Mouse (Mus musculus): ENCODE measurements at regions not wholly inside any gene's neighbourhood (a gene's known extent, or its start where the extent isn't known, plus 50 kb on each side); places are given as distances from the start of the nearest gene placed in this dataset.
A peak's percentile ranks its signal among the peaks of the same experiment; 100 is the strongest.

DNA sequence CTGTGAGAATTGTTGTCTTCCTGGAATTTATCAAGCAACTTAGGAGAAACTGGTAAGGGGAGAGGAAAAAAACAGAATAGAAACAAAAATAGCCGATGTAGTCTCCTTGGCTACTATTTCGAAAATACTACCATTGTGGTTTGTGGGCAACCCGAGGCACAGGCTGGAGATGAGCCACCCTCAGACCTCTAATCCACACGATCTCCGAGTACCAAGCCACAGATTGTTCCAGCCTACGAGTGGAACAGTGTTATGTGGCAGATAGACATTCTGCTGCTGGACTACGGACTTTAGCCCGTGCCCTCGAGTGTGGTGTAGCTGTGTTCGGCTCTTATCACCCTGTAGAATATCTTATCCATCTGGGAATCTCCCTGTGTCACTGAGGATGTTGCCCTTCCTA, 70.3 kb upstream of the Foxn3 start:
- Histone ChIP-seq H3K4me1 (peaks cover 40% of the 10 kb centered on the region), H3K27me3 (replicated peaks) (peaks cover 32% of the 10 kb centered on the region), H3K9me3 (peaks cover 16% of the 10 kb centered on the region), H3K4me3 (replicated peaks) (peak overlapping the region; percentile 66), H3K36me3 (replicated peaks; ENCODE audit: low read length) (peaks cover 7% of the 10 kb centered on the region)
- TF ChIP-seq FLI1 (IDR thresholded peaks at IDR 0.05; ENCODE audit: low read length) (no peak), GATA1 (IDR thresholded peaks at IDR 0.05; ENCODE audit: borderline replicate concordance, low read length) (no peak)

DNA sequence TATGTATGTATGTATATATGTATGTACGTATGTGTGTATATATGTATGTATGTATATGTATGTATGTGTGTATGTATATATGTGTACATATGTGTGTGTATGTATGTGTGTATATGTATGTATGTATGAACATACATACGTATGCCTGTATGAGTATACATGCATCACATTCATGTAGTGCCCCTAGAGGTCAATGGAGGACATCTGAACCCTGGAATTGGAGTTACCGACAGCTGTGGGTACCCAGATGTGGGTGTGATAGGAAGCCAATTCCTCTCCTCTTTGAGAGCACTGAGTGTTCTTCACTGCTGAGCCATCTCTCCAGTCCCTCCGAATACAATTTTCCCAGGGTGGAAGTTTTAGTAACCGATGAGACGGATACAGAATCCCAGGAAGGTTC, 69.6 kb upstream of the Foxn3 start:
- H3K36me3 ChIP-seq (replicated peaks; ENCODE audit: low read length) = peaks cover 7% of the 10 kb centered on the region
- no peak overlapping the region for H3K4me3 ChIP-seq (replicated peaks)
- H3K9me3 ChIP-seq = peaks cover 16% of the 10 kb centered on the region
- peaks cover 37% of the 10 kb centered on the region for H3K27me3 ChIP-seq (replicated peaks)
- H3K4me1 ChIP-seq = peaks cover 40% of the 10 kb centered on the region
- TF ChIP-seq GATA1 (IDR thresholded peaks at IDR 0.05; ENCODE audit: borderline replicate concordance, low read length) (no peak), FLI1 (IDR thresholded peaks at IDR 0.05; ENCODE audit: low read length) (no peak)

DNA sequence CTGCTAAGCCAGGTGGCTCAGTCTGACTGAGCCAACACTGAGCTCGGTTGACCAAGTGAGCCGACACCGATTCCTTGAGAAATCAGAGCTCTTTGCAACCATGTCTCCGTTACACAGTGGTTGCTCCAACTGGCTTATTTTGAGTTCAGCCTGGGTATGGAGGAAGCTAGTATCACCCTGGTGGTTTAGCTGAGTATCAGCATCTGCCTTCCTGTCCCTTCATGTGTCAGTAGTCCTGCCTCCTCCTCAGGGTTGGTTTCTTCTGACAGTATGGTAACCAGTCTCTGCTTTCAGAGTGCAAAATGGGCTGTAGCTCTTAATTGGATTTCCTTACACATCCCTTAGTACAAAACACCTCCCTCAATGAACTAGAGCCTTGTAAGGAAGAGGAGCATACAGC, 66.2 kb upstream of the Foxn3 start:
- Histone ChIP-seq H3K4me1 (peaks cover 43% of the 10 kb centered on the region), H3K9me3 (no peaks in the 10 kb centered on the region), H3K36me3 (replicated peaks; ENCODE audit: low read length) (no peaks in the 10 kb centered on the region), H3K4me3 (replicated peaks) (no peak overlapping the region), H3K27me3 (replicated peaks) (peaks cover 50% of the 10 kb centered on the region)
- TF ChIP-seq FLI1 (IDR thresholded peaks at IDR 0.05; ENCODE audit: low read length) (no peak), GATA1 (IDR thresholded peaks at IDR 0.05; ENCODE audit: borderline replicate concordance, low read length) (no peak)

DNA sequence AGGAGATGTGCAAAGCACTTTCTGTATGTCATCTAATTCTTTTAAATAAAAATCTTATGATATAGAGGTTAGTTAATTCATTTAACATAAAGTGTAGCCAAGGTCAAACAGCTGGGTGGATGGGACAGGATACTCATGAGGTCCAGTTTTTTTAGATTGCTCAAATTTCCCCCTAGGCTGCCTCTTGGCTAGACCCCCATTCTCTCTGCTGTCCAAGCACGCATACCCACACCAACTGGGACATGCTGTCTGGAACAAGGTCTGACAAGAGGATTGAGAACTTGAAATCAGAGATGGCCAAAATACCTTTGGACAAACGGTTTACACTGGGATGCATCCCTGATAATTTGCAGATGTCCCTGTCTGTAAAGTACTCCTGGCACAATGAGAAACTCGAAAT, 65.0 kb upstream of the Foxn3 start:
- no peaks in the 10 kb centered on the region for H3K36me3 ChIP-seq (replicated peaks; ENCODE audit: low read length)
- peaks cover 35% of the 10 kb centered on the region for H3K4me1 ChIP-seq
- no peak for TF ChIP-seq FLI1 (IDR thresholded peaks at IDR 0.05; ENCODE audit: low read length)
- no peak for TF ChIP-seq GATA1 (IDR thresholded peaks at IDR 0.05; ENCODE audit: borderline replicate concordance, low read length)
- peaks cover 52% of the 10 kb centered on the region for H3K27me3 ChIP-seq (replicated peaks)
- peak overlapping the region; percentile 92 for H3K4me3 ChIP-seq (replicated peaks)
- H3K9me3 ChIP-seq = no peaks in the 10 kb centered on the region

DNA sequence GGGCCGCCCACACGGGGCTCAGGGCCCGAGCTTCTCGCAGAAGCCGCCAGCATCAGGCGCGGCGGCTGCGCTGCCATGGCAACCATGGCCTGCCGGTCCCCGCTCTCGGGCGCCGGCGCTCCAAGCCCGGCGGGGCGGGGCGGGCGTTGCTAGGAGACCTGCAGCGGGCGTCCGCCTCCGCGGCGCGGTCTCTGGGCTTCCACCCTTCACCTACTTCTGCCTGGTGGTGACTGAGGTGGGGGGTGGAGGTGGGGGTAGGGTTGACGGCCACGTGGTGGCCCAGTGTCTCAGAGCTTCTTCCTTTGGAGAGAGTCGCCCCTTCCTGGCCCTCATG, 64.5 kb upstream of the Foxn3 start:
- Histone ChIP-seq H3K4me1 (peaks cover 31% of the 10 kb centered on the region), H3K36me3 (replicated peaks; ENCODE audit: low read length) (no peaks in the 10 kb centered on the region), H3K9me3 (no peaks in the 10 kb centered on the region), H3K4me3 (replicated peaks) (peak overlapping the region; percentile 92), H3K27me3 (replicated peaks) (peaks cover 57% of the 10 kb centered on the region)
- no peak for TF ChIP-seq GATA1 (IDR thresholded peaks at IDR 0.05; ENCODE audit: borderline replicate concordance, low read length)
- no peak for TF ChIP-seq FLI1 (IDR thresholded peaks at IDR 0.05; ENCODE audit: low read length)

DNA sequence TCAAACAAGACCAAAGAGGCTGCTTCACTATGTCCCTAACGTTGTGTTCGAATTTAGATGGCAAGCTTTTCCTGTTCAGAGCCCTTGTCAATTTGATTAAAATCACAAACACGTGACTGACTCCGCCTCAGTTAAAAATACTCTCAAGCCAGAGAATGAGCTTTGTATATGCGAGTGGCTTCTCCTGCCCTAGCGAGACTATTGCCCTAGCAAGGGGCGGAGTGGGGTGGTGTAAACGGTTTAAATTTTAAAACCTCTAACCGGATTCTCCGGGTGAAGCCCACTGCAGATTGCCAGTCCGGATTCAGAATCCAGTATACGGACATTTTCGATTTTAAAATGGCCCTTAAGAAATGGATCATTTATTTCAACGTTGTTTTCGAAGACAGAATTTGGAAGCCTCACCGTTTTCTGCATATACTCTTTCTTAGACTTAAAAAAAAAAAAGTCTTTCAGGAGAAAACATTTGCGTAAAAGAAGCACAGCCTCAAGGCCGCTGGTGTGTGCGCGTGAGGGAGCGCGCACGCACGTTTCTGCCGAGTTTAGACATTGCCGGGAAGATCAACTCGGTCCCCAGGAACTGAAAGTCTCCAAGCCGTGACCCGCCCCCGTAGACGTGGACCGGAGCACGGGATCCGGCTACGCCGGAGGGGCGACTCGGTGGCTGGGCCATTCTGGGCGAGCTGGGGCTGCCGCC, 64.0 kb upstream of the Foxn3 start:
- Histone ChIP-seq H3K27me3 (replicated peaks) (peaks cover 56% of the 10 kb centered on the region), H3K4me1 (peaks cover 31% of the 10 kb centered on the region), H3K36me3 (replicated peaks; ENCODE audit: low read length) (no peaks in the 10 kb centered on the region), H3K9me3 (no peaks in the 10 kb centered on the region), H3K4me3 (replicated peaks) (peak overlapping the region; percentile 92)
- TF ChIP-seq FLI1 (IDR thresholded peaks at IDR 0.05; ENCODE audit: low read length) (no peak), GATA1 (IDR thresholded peaks at IDR 0.05; ENCODE audit: borderline replicate concordance, low read length) (no peak)

DNA sequence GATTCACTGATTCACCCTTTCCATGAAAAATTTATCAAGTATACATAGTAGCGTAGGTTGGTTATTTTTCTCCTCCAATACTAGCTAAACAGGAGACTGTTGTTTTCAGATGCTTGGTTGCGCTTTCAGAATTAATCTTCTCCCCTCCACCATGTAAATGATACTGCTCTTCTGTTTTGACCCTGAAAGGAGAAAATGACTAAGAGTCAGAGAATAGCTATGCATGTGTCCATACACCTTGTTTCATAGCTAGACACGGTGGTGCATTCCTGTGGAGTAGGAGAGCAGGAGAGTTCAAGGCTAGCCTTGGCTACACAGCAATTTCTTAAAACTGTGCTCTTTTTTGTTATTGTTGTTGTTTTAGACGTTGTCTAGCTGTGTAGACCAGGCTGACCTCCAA, 62.8 kb upstream of the Foxn3 start:
- Histone ChIP-seq H3K27me3 (replicated peaks) (peaks cover 49% of the 10 kb centered on the region), H3K36me3 (replicated peaks; ENCODE audit: low read length) (no peaks in the 10 kb centered on the region), H3K4me3 (replicated peaks) (no peak overlapping the region), H3K9me3 (peaks cover 7% of the 10 kb centered on the region), H3K4me1 (peaks cover 31% of the 10 kb centered on the region)
- no peak for TF ChIP-seq GATA1 (IDR thresholded peaks at IDR 0.05; ENCODE audit: borderline replicate concordance, low read length)
- TF ChIP-seq FLI1 (IDR thresholded peaks at IDR 0.05; ENCODE audit: low read length) = no peak

DNA sequence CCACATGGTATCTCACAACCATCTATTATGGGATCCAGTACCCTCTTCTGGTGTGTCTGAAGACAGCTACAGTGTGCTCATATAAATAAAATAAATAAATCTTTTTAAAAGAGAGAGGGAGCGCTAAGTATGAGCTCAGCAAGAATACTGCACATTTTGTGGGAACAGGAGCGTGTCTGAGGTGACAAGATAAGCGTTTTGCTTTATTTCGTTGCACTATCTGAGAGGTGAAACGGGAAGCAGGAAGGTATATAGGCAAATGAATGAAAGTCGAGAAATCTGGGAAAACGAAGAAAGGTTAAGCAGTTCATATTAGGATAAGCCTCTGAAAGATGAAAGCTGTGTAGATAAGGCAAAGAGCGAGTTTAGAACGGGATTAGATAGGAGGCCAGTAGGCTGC, 61.7 kb upstream of the Foxn3 start:
- TF ChIP-seq FLI1 (IDR thresholded peaks at IDR 0.05; ENCODE audit: low read length) = no peak
- TF ChIP-seq GATA1 (IDR thresholded peaks at IDR 0.05; ENCODE audit: borderline replicate concordance, low read length) = no peak

DNA sequence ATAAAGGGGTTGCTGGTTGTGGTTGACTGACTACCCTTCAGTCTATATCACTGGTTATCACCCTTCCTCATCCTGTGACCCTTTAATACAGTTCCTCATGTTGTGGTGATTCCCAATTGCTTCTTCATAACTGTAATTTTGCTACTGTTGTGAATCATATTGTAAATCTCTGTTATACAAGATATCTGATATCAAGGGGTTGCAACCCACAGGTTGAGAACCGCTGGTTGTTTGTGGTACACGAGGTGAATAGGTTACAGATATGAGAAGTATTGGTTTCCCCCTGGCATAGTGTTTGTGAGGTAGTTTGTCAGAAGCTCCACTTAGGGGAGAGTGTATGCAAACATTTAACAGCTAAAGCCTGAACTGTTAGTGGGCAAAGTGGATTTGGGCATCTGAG, 58.9 kb upstream of the Foxn3 start:
- peaks cover 24% of the 10 kb centered on the region for H3K27me3 ChIP-seq (replicated peaks)
- peaks cover 3% of the 10 kb centered on the region; the same call in 1 of the 2 replicates for H3K4me1 ChIP-seq
- no peak for TF ChIP-seq FLI1 (IDR thresholded peaks at IDR 0.05; ENCODE audit: low read length)
- TF ChIP-seq GATA1 (IDR thresholded peaks at IDR 0.05; ENCODE audit: borderline replicate concordance, low read length) = no peak
- no peaks in the 10 kb centered on the region for H3K36me3 ChIP-seq (replicated peaks; ENCODE audit: low read length)
- peaks cover 10% of the 10 kb centered on the region for H3K9me3 ChIP-seq
- H3K4me3 ChIP-seq (replicated peaks) = no peak overlapping the region

More for the DNA sequence above, 61.7 kb upstream of the Foxn3 start:
- H3K36me3 ChIP-seq (replicated peaks; ENCODE audit: low read length) = no peaks in the 10 kb centered on the region
- H3K9me3 ChIP-seq = peaks cover 7% of the 10 kb centered on the region
- peaks cover 29% of the 10 kb centered on the region for H3K4me1 ChIP-seq
- no peak overlapping the region for H3K4me3 ChIP-seq (replicated peaks)
- H3K27me3 ChIP-seq (replicated peaks) = peaks cover 42% of the 10 kb centered on the region

DNA sequence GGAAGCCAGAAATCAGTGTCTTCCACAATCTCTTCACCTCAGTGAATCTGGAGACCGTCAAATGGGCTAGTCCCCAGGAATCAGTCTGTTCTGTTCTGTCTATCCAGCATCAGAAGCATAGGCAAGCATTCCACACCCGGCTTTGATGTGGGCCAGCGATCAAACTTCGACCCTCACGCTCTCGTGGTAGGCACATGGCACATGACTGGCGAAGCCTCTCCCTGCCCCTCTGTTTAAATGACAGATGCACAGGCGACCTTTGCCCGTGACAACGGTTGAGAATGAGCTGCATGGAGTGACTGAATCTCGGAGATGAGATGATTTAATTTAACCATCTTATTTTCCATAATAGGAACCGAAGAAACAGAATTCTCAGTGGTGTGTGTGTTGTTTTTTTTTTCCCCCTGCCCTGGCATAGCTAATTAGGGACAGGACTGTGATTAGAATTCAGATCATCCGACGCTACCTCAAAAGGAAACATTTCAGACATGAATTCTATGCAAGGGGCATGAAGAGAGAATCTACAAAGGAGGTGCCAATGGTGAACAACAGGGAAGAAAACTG, 53.9 kb upstream of the Foxn3 start:
- TF ChIP-seq FLI1 (IDR thresholded peaks at IDR 0.05; ENCODE audit: low read length) (no peak), GATA1 (IDR thresholded peaks at IDR 0.05; ENCODE audit: borderline replicate concordance, low read length) (no peak)

More for the DNA sequence above, 53.9 kb upstream of the Foxn3 start:
- Histone ChIP-seq H3K9me3 (peaks cover 10% of the 10 kb centered on the region), H3K4me3 (replicated peaks) (no peak overlapping the region), H3K27me3 (replicated peaks) (peaks cover 11% of the 10 kb centered on the region), H3K4me1 (no peaks in the 10 kb centered on the region), H3K36me3 (replicated peaks; ENCODE audit: low read length) (no peaks in the 10 kb centered on the region)
